Mouse (Mus musculus) MEL (cell line): ENCODE data around the gene Fgfr1op2.
A peak's percentile ranks its signal among the peaks of the same experiment; 100 is the strongest.

Experiments used
- CHD2 ChIP-seq: IDR thresholded peaks from 2 replicates; pipeline ENCODE4 v1.6.1; 2011; ENCODE audit warnings: low read length, improper control_type of control experiment
- CTCF ChIP-seq, 3 experiments: IDR thresholded peaks in 2 of 3; conservative IDR thresholded peaks in 1 of 3; 2 replicates each; pipeline ENCODE4 v1.5.1; 2011 to 2012; ENCODE audit warnings: low read length in 3 of 3, low read depth in 2 of 3, mild to moderate bottlenecking in 2 of 3, improper control_type of control experiment in 1 of 3, inconsistent platforms in 1 of 3, mixed read lengths in 1 of 3, moderate library complexity in 1 of 3; ENCODE audit not compliant: control insufficient read depth in 1 of 3, insufficient read depth in 1 of 3, poor library complexity in 1 of 3, severe bottlenecking in 1 of 3
- EP300 ChIP-seq, 2 experiments: IDR thresholded peaks; 2 replicates each; pipeline ENCODE4 v1.6.1; 2011; ENCODE audit warnings: improper control_type of control experiment in 2 of 2, low read length in 2 of 2, low read depth in 1 of 2, mild to moderate bottlenecking in 1 of 2
- GATA1 ChIP-seq: IDR thresholded peaks from 2 replicates; pipeline ENCODE4 v1.6.1; 2011; ENCODE audit warnings: low read depth, low read length, improper control_type of control experiment
- HCFC1 ChIP-seq: IDR thresholded peaks from 2 replicates; pipeline ENCODE4 v1.6.1; 2012; ENCODE audit warnings: low read depth, mild to moderate bottlenecking, inconsistent platforms, low read length, improper control_type of control experiment, moderate library complexity
- JUND ChIP-seq: IDR thresholded peaks from 2 replicates; pipeline ENCODE4 v1.6.1; 2011; ENCODE audit warnings: low read depth, mild to moderate bottlenecking, improper control_type of control experiment, low read length
- KAT2A ChIP-seq: conservative IDR thresholded peaks from 2 replicates; pipeline ENCODE4 v1.6.1; 2012; ENCODE audit warnings: low read depth, low read length, improper control_type of control experiment, inconsistent platforms
- POLR2A ChIP-seq, 2 experiments: IDR thresholded peaks; 2 replicates each; pipeline ENCODE4 v1.6.1; 2011 to 2012; ENCODE audit warnings: low read length in 2 of 2, mild to moderate bottlenecking in 2 of 2, control low read depth in 1 of 2, improper control_type of control experiment in 1 of 2, low read depth in 1 of 2, moderate library complexity in 1 of 2; ENCODE audit not compliant: control insufficient read depth in 1 of 2, insufficient read depth in 1 of 2, poor library complexity in 1 of 2
- POLR2AphosphoS5 ChIP-seq: IDR thresholded peaks from 2 replicates; pipeline ENCODE4 v1.6.1; 2012; ENCODE audit warnings: low read depth, borderline replicate concordance, mild to moderate bottlenecking, inconsistent platforms, low read length, moderate library complexity, mixed read lengths
- USF1 ChIP-seq: IDR thresholded peaks from 2 replicates; pipeline ENCODE4 v1.6.1; 2014; ENCODE audit warnings: low read depth, mild to moderate bottlenecking, inconsistent platforms, low read length, improper control_type of control experiment, moderate library complexity
- ZMIZ1 ChIP-seq: IDR thresholded peaks from 2 replicates; pipeline ENCODE4 v1.6.1; 2012; ENCODE audit warnings: low read depth, mild to moderate bottlenecking, inconsistent platforms, low read length, improper control_type of control experiment, moderate library complexity

GRCm38 (mm10) chr6:146613907-146614306 is 36.9 kb downstream of the Fgfr1op2 start:
- TF ChIP-seq POLR2AphosphoS5 (no peak), POLR2A (IDR thresholded peaks at IDR 0.05; ENCODE audit: control insufficient read depth in 1 of 2, insufficient read depth in 1 of 2, low read depth in 1 of 2, low read length in 2 of 2, poor library complexity in 1 of 2) (no peak), CTCF (IDR thresholded peaks at IDR 0.05 in 2 of 3, conservative IDR thresholded peaks at IDR 0.05 in 1 of 3; ENCODE audit: control insufficient read depth in 1 of 3, insufficient read depth in 1 of 3, low read depth in 2 of 3, low read length in 3 of 3, poor library complexity in 1 of 3, severe bottlenecking in 1 of 3) (peak; percentile 8 to 45 (median 21); a peak in 5 of 6 replicates), KAT2A (no peak), GATA1 (no peak), CHD2 (no peak), ZMIZ1 (no peak), EP300 (IDR thresholded peaks at IDR 0.05; ENCODE audit: low read depth in 1 of 2, low read length in 2 of 2) (no peak), JUND (no peak), HCFC1 (no peak), USF1 (no peak)
